Mouse (Mus musculus) frontal cortex, postnatal 25 days (tissue): Measurements from ENCODE around the gene Zfp423.

Source experiments
- DNase-seq, 2 experiments: peaks; one replicate each; pipeline ENCODE4 v3.0.0; 2022; ENCODE audit warnings: low spot score in 2 of 2

Gene Zfp423

DNA sequence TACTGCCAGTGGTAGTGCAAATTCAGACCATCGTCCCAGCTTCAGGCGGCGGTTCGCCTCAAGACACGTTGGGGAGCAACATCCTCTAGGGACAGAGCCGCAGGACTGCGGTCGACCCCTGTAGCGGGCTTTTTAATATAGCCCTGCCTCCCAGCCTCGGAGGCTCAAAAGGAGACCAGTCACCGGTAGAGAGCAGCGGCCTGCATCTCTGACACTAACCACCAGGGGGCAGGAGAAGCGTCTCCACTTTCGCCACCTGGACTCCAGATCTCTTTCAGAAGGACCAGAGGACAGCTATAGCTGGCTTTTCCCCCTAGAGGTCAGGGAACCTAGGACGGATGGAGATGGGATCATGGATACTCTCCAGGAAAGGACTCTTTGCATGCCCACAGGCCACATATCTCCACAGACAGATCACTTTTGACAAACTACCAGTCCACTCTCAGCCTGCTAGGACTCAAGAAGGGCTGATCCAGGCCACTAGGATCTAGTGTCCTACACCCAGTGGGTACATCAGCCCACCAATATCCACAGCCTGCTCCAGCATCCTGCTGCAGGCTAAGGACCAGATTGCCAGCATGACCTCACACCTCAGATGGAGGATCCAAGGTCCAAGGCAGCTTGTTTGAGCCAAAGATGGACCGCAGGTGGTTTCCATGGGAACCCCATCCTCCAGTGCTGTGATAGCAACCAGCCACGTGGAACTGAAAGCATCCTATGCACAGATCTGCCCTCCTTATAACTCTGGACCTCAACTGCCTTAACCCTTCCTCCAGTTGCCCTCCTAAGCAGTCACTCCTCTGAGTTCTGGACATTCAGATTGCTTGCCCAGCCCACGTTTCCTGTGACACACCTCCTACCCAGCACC is 295.8 kb downstream of the Zfp423 start:
- DNase-seq, result peak; percentile 80 to 82

DNA sequence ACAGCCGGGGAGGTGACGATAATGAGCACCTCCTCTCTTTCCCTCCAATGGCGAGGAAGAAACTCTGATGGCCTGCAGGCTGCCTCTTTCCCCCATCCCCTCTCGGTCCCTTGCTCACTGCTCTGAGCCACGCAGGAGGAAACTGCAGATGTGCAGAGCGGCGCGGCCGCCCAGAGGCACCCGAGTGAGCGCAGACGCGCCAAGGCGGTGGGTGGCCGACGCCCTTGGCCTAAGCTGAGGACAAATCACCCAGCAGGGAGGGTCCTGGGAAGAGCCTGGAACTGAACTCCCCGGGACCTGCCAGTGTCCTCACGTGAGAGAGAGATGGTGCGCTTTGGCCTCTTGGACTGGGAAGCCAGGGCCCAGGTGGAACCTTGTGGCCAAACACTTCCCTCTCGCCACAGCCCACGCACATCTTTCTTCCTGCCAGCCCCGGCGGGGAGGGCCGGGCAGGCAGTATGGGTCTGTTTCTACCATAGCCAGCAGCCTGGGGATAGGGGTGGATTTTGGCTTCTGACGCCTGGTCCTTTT is 296.5 kb downstream of the Zfp423 start:
- no peak for DNase-seq

DNA sequence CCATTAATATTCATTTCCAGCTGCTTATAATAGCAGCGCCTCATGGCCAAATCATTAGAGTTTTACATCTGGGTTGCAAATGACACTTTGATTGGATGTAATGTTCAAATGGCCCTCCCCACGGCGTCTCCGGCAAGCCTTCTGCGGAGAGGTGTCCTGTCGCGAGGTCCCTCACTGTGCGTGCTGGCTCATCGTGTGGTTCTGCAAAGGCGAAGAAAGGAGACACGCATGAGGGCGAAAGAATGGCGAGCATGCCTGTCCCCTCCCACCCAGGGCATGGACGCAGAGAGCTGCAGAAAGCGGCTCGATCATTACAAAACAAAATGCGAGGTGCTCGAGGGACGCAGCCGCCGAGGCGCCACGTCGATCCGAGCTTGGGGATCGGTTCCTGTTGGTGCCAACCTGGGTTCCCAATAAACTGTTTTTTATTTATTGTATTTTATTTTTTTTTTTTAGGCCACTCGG is 297.1 kb downstream of the Zfp423 start:
- DNase-seq, result no peak

DNA sequence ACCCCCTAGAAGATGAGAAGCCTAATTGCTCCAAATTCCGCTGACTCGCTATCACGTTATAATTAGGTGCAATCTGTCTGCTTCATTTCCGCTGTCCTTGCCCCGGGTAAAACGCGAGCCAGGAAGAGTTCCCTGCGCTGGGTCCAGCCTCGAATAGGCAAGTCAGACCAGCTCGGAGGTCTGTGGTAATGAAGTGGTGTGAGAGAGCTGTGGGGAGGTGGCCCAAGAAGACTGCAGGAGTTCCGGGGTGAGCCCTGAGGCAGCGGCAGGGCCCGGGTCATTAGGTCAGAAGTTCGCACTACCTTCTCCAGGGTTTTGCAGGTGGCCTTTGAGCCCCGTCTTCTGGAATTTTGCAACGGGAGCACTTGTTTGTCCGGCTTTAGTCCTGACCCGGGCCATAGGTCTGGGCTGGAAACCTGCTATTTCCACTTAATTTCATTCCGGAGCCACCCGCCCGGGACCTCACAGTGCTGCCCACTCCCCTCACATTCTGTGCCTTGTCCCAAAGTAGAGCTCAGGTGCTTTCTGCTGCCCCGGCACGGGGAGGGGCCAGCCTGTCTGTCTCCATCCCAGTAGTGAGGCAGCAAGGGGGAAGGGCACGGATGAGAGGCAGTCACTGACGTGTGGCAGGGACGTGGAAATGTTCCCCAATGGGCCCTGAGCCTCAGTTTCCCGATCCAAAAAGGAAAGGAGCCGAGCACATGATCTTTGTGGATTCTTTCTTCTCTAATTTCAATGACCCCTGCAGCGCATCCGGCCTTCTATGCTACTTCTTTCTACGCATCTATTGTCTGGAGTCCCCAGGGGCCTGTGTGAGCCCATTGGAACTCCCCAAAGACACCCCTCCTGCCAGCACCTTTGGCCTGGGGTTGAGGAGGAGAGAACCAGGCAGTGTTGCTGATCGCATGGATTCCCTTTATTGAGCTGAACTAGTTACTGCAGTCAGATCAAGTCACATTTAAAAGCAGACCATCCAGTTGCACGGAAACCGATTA is 298.2 kb downstream of the Zfp423 start:
- DNase-seq, result no peak

DNA sequence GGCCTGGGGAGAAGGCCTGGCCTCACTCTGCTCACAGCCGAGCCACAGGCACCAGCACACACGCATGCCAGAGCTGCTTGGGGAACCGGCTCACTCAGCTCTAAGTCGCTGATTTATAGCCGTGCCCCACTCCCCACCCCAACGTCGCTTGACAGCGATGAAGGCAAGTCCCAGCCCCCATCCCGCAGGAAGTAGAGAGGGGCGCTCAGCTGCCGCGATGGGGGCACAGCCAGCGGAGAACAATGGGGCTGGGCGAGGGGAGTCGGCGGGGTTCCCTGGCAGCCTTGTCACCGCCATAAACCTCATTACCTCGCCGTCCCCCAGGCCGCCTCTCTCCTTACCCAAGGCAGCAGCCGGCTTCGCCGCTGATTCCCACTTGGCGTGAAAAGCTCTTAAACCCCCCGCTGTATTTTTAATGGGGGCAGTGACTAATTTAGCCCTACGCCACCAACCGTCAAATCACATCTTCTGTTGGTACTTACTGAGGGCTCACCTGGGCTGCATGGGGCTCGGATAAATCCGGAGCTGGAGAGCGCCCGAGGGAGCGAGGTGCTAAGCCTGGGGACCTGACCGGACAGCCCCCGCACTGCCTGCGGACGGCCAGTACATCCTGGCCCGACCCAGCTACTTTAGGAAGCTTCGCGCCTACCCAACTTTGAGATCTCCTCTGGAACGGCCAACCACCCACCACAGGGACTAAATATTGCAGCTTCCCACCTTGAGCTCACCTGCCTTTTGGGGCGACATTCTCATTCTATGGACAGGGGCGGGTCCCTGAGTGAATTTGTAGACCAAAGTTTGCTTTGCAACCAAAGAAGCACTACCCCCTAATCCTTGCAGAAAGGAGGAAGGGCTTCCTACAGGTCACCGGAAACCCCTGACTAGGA is 299.1 kb downstream of the Zfp423 start:
- no peak for DNase-seq

DNA sequence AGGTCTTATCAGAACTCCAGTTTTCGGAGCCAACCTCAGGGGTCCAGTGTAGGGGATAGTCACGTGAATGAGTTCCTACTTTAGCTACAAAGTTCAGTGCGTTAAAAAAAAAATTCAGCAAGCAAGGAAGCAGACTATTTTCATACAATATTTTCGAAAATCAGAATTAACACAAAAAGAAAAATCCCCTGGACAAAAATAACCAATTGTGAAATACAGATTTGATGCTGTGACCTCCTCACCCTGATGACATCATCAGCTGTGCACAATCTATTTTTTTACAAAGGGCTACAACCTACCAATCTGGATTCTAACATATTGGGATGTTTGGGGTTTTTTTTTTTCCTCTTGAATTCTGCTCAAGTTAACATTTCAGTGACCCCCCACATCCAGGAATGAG is 301.9 kb downstream of the Zfp423 start:
- no peak for DNase-seq

DNA sequence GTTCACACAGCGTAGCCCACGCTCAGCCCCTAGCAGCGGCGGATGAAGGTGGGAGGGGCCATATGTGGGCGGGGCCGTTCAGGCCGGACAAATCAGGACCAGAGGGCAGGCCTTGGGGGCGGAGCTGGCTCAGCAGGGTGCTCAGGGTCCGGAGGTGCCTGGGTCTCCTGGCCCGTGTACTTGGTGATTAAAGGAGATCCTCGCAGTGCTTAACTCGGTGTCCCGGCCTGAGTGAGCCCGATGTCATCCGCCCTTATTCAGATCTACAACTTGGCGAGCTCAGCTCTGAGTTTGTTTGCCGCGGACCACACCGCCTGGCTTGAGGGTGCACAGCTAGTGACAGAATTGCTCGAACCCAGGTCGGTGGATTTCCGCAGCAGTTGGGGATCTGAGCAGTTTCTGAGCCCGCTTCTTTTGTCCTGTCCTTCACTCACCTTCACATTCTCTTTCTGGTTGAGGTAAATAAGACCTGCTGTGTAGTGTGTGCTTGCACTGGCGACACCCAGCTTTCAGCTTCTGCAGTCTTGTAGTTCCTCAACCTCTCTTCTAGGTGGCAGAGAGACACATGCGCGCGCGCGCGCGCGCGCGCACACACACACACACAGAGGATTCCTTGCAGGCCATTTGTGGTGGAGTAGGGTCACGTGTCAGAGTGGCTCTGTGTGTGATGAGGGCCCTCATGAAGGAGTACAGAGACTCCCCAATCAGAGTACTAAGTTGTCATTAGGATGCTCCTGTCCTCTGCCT is 302.7 kb downstream of the Zfp423 start:
- DNase-seq, result no peak

DNA sequence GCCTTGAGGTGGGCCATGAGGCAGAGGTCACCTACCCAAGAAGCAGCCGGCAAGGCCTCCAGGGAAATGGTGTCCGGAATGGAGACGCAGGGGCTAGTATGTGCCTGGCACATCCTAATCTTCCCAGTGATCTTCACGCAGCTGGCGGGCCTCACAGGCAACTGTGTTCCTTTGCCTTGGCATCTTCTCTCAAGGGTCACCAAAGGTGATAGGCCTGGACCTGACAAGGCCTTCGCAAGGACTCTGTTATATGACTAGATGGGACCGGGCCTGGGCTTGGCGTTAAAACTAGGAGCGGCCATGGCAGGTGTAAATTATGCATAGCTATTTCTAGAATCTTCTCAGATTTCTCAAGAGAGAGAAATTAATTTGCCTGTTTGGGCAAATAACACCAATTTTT is 303.4 kb downstream of the Zfp423 start:
- no peak for DNase-seq

DNA sequence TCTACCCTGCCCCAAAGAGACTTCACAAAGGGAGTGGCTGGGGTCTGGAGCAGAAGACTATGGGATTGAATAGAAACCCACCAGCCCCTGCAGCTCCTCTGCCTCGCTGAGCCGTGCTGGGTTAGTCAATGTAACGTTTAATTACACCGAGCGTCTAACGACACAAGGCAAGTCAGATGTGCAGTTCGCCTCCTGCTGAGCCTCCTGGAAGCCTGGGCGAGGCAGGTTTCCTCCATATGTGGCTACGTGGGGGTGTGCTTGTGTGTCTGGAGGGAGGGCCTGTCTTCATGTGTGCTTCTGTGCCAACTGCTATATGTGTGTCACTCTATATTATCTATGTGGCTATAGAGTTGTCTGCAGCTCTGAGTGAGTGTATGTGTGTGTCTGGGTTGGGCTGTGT is 311.6 kb downstream of the Zfp423 start:
- DNase-seq, result no peak

DNA sequence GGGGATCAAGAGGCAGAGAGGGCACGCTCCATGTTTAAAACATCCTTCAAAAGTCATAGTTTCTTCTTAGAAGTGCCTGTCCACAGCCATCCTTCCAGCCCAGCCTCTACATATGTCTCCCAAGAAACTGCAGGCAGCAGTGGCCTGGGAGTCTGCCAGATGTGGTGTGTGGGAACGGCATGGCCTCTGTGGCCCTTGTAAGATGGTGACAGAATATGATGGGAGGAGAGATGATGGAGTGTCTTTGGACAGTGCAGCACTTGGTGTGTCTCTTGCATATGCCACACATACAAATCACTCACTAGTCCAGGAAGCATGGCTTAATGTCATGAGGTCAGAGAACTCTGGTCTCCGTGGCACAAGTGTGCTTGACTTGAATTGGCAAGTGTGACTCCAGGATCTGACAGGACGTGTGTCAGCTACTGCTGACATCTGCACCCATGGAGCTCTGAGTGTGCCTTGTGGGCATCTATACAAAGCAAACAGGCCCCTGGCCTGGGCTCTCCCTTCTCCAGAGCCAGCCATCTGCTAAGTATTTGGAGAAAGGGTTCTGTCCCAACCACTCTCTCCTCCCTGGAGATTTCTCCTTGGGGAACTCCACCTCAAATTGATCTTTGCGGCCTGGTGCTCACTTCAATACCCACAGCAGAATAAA is 313.4 kb downstream of the Zfp423 start:
- DNase-seq, result no peak

DNA sequence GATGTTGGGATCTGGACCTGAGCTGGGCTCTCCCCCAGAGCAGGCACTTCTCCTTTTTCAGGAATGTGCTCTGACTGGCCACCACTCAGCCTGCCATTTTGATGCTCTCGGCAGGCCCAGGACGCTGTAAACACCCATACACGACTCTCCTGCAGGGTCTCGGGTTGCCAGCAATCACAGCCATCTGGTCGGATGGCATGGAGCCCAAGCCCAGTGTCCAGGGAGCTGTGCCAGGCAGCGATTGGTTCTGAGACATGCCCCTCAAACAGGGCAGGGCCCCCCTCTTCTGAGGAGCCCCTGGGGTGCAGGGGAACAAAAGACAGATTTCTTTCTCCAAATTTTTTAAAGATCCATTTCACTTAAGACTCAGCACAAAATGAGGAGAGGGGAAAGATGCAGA is 314.0 kb downstream of the Zfp423 start:
- DNase-seq, result no peak

DNA sequence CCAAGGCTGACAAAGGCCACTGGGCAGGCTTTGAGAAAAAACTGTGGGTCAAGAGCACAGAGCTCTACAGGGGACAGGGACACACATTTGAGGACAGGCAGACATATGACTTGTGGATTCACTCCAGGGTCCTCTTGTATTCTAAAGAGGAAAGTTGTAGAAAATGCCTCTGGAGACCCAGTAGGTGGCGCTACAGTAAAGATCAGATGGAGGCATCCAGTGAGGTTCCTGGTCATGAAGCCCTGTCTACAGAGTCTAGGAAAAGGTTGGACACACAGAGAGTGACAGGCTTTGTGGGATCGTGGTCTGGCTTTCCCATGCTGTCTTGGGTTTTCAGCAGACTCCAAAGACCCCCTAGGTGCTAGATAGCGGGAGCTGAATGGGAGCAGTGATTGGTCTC is 318.5 kb downstream of the Zfp423 start:
- no peak for DNase-seq

DNA sequence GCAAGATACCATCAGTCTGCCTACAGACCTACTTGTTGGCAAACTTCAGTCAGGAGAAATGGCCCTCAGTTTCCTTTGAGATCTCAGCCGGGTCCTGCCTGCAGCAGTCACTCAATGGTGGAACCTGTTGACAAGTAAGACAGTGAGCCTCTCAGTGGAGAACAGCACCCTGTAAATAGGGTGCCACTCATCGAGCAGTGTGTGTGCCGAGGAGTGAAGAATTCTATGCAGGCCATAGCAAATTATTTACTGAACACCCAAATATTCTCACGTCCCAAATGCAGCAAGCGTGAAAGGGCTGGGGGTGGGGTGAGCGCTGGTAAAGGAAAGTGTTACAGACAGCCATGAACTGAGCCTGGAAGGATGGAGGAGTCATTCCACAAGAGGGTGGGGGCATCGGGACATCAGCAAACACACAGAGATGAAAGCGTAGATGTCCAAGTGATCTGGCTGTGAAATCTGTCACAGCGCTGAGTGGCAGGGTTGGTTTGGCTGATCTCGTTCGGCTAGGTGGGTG is 323.1 kb downstream of the Zfp423 start:
- no peak for DNase-seq

DNA sequence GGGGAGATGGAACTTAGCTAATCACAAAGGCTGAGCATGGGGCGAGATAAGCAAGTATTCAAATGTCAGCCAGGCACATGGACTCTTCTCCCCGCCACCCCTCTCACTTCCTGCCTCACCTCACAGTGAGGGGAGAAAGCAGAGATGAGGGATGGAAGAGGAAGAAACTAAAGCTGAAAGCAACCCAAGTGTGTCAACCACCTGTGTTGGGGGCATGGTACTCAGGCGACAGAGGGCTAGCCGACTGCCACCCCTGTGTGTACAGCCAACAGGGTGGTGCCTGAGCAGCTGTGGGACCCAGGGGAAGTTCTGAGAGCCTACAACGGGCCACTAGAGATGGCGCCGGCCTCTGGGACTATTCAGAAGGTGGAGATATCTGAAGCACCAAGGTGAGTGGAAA is 327.6 kb downstream of the Zfp423 start:
- DNase-seq, result no peak

DNA sequence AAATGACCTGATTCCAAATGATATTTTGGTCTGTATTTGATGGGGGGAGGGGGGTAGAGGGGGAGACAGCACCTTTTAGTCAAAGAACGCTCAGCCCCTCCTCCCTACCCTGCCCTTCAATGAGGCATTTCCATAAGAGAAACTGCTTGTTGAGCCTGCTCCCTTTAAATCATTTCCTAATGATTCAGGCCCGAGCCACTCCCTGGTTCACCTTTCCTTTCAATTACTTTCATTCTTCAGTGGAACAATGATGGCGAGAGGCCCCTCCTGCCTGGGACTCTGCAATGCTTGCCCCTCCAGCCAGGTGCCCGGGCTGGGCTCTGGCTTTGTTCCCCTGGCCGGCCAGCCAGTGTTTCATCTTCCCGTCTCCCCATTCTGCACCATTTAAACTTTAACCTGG is 329.7 kb downstream of the Zfp423 start:
- no peak for DNase-seq

DNA sequence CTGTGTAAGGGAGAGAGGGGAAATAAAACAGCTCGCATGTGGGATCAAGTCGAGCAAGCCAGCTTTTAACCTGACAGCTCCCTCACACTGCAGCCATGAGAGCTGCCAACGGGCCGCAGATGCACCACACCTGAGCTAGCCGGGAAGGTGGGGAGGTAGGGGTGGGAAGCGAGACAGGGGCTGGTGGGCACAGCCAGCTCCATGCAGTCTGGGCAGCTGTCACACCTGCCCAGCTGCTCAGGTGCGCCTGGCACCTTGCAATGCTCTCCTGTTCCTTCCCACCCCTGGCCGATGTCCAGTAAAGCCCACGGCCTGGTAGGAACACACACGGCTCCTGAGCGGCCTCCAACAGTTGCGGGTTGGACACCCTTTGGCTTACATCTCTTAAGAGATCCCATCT is 338.2 kb downstream of the Zfp423 start:
- no peak for DNase-seq

DNA sequence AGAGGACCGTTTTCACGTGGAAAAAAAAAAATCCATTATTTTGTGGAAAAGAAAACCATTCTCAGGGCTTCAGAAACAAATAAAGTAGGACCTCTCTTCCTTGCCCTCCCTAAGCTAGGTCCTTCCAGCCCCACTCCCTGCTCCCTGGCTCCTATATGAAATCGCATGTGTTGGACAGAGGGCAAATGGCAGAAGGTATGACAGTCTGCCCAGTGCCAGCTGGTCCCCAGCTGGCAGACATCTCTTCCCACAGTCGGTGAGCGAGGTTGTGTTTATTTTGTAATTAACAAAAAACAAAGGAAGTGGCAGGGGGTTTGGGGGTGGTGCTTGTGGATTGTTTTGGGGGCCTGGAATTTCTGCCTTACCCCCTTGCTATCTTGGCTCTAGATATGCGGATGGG is 339.2 kb downstream of the Zfp423 start:
- no peak for DNase-seq

DNA sequence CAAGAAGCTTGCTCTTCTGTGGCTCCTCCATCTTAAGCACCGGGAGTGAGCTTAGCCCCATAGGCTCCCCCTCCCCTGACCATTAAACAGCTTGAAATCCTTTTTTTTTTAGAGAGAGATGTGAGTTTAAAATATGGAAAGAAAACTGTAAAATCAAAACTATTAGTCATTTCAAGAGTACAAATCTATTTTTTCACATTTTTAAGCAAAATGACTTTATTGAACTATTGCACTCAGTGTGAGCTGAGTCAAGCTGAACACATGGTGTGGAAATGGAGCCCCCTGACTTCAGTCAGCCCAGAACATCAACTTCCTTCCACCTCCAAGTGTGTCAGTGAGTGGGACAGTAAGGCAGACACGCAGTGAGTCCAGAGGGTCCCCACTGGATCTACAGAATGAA is 339.9 kb downstream of the Zfp423 start:
- no peak for DNase-seq

DNA sequence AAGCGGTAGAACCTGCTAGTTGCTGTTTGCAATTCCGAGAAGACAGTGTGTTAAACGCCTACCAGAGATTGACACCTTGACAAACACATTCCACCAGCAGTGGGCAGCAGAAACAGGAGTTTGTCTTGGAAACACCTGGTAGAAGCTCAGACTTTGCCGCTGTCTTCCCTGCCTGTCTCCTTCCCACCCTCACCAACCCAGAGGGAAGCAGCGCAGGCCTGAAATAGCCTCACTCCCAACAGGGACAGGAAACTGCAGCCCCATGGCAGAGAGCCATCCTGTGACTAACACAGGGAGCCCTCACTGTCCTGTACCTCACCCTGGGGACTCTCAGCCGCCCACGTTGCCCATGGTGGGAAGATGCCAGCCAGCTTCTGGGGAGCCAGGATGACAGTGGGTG is 340.3 kb downstream of the Zfp423 start:
- peak in 1 of 2 experiments; percentile 27 for DNase-seq

DNA sequence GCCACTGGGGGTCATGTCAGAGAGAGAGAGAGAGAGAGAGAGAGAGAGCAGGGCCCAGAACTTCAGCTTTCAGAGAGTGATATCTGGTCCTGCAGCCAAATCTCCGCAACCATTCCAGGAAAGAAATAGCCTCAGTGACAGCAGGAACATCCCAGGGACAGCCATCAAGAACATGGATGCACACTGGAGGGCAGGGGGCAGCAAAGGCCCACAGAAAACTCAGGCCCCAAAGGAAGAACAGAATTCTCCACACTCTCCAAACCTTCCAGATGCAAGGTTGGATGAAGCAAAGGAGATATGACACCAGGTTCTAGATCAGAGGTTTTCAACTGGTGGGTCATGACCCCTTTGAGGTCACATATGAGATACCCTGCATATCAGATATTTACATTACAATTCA is 345.7 kb downstream of the Zfp423 start:
- no peak for DNase-seq
